ENCODE assay signal across 9 mouse cellular contexts in the genomic region with DNA sequence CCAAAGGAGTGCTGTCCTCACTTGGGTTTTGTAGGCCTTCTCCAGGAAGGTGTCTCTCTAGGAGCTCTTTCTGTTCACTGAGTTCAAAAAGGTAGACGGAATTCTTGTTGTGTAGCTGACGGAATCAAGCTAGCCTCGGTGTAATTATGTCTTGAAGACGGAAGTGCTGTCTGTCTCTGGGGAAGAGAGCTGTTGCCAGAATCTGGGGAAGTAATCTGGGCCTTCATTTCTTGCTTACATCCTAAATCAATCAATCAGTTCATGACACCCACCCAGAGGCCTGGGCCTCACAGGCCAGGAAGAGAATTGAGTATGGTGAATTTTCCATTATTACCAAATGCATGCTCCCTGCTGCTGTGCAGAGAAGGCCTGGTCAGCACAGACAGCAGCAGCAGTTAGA. TPM values are rescaled to one million over a fixed set of nuclear protein-coding genes. Genes with fewer than 3 reads are reported as not detected.
DNase-seq lines count a peak whose midpoint lies in the region; ATAC-seq and TF ChIP-seq lines count a peak whose summit lies in the region.
"Had no signal": no experiment of that assay in that cellular context is flagged by ENCODE, and none has a peak within 500 bp of the region (broad histone marks: within the 10 kb centered on the region; RNA-seq: fewer than 3 reads in every experiment).

No protein-coding gene starts in this region.

- no peaks in the 10 kb centered on the region for H3K36me3 ChIP-seq in kidney, embryonic 14.5 days (ENCODE audit: control insufficient read depth, insufficient read depth, low read length)
- H3K36me3 ChIP-seq in forebrain, embryonic 14.5 days (ENCODE audit: control insufficient read depth, insufficient read depth, low read length): no peaks in the 10 kb centered on the region
- no peaks in the 10 kb centered on the region for H3K36me3 ChIP-seq in myocyte (ENCODE audit: control insufficient read depth, insufficient read depth)

- no peaks in the 10 kb centered on the region for H3K27me3 ChIP-seq in kidney, embryonic 14.5 days (ENCODE audit: control insufficient read depth, insufficient read depth, low read length)
- H3K27me3 ChIP-seq in forebrain, embryonic 14.5 days (replicated peaks; ENCODE audit: control insufficient read depth, insufficient read depth, low read length): no peaks in the 10 kb centered on the region
- no peaks in the 10 kb centered on the region for H3K27me3 ChIP-seq in myocyte (ENCODE audit: control insufficient read depth, insufficient read depth, insufficient read length)

- H3K27ac ChIP-seq in kidney, embryonic 14.5 days (ENCODE audit: low read depth, low read length): peak overlapping the region; percentile 97; the same call in 1 of the 2 replicates
- no peak overlapping the region; the same call in 1 of the 2 replicates for H3K27ac ChIP-seq in forebrain, embryonic 14.5 days (ENCODE audit: low read depth, low read length)

- peaks cover 41% of the 10 kb centered on the region for H3K4me1 ChIP-seq in kidney, embryonic 14.5 days (ENCODE audit: control insufficient read depth, insufficient read depth, low read length)
- peaks cover 31% of the 10 kb centered on the region for H3K4me1 ChIP-seq in forebrain, embryonic 14.5 days (ENCODE audit: control insufficient read depth, insufficient read depth, low read length)

- intact Hi-C loops in left cerebral cortex, postnatal 25 days (cut with DNase I): no loop called here

- ATAC-seq in kidney, embryonic 14.5 days (ENCODE audit: low FRiP score, low TSS enrichment): no peak
- no peak for ATAC-seq in forebrain, embryonic 14.5 days
- ATAC-seq in megakaryocyte progenitor cell, adult 5-6 weeks (replicated peaks; ENCODE audit: poor library complexity): no peak

- no peak overlapping the region for H3ac ChIP-seq in myocyte (ENCODE audit: control insufficient read depth, insufficient read length)

- peaks cover 66% of the 10 kb centered on the region for H3K79me2 ChIP-seq in myocyte (ENCODE audit: control insufficient read depth, insufficient read depth)

- H3K9me3 ChIP-seq in kidney, embryonic 14.5 days (ENCODE audit: control insufficient read depth, low read length): no peaks in the 10 kb centered on the region
- H3K9me3 ChIP-seq in forebrain, embryonic 14.5 days (replicated peaks; ENCODE audit: control insufficient read depth, low read length): no peaks in the 10 kb centered on the region

- H3K4me2 ChIP-seq in kidney, embryonic 14.5 days (replicated peaks; ENCODE audit: low read depth, low read length): peak overlapping the region; percentile 62
- H3K4me2 ChIP-seq in forebrain, embryonic 14.5 days (ENCODE audit: low read length): peak overlapping the region; percentile 85
- peak overlapping the region; percentile 86 for H3K4me2 ChIP-seq in myocyte (ENCODE audit: low read depth)

- TF ChIP-seq POLR2A in myocyte (IDR thresholded peaks at IDR 0.05; ENCODE audit: insufficient read length, low read depth): no peak

- H3K9ac ChIP-seq in kidney, embryonic 14.5 days (ENCODE audit: low read depth, low read length): peak overlapping the region; percentile 100
- H3K9ac ChIP-seq in forebrain, embryonic 14.5 days (ENCODE audit: low read length): peak overlapping the region; percentile 83

- DNase-seq in kidney, postnatal 4 days: no peak
- no peak for DNase-seq in forebrain, embryonic 14.5 days (ENCODE audit: low spot score)
- peak; percentile 30 for DNase-seq in kidney, postnatal 14 days
- no peak for DNase-seq in urinary bladder, postnatal 25 days (ENCODE audit: low spot score)
- DNase-seq in left cerebral cortex, postnatal 25 days (ENCODE audit: low spot score in 2 of 2): no peak

- peak overlapping the region; percentile 90 for H3K4me3 ChIP-seq in kidney, embryonic 14.5 days (ENCODE audit: low read length)
- H3K4me3 ChIP-seq in forebrain, embryonic 14.5 days (ENCODE audit: low read depth, low read length): peak overlapping the region; percentile 57
- H3K4me3 ChIP-seq in myocyte: peak overlapping the region; percentile 89

- WGBS in kidney, embryonic 14.5 days: 1% methylated on average over 4 of the region's 4 CpGs
- 5% methylated on average over 4 of the region's 4 CpGs for WGBS in forebrain, embryonic 14.5 days

TF ChIP-seq in myocyte, 11 proteins besides CTCF, POLR2A, EP300 and RAD21:
- no peak for TF ChIP-seq MAX (IDR thresholded peaks at IDR 0.05; ENCODE audit: low read depth)
- TF ChIP-seq REST (IDR thresholded peaks at IDR 0.05; ENCODE audit: insufficient read depth, insufficient read length): no peak
- no peak for TF ChIP-seq TCF12 (IDR thresholded peaks at IDR 0.05; ENCODE audit: insufficient read depth, poor library complexity, severe bottlenecking)
- no peak for TF ChIP-seq TCF3 (IDR thresholded peaks at IDR 0.05; ENCODE audit: insufficient read length, low read depth)
- TF ChIP-seq CEBPB (IDR thresholded peaks at IDR 0.05; ENCODE audit: insufficient read depth, poor library complexity, severe bottlenecking): 0 out of 2 replicates have a peak, but pooled peaks have one; percentile 1
- TF ChIP-seq SRF (IDR thresholded peaks at IDR 0.05; ENCODE audit: control insufficient read depth, insufficient read length, low read depth): no peak

RNA-seq across cellular contexts. Expression of gene Qrfp, which starts 48.8 kb away (rescaled TPM):
- 0.09 TPM in 1 of 2 replicates, not detected in the other for polyA plus RNA-seq in kidney, embryonic 14.5 days (2014; fragmentation: Nextera tagmentation; extraction: Ambion mirVana)
- polyA plus RNA-seq in forebrain, embryonic 14.5 days (2014; fragmentation: Nextera tagmentation; extraction: Ambion mirVana): 0.11 and 0.19 TPM in 2 replicates
- polyA plus RNA-seq in myocyte (2012; fragmentation: generic; extraction: Trizol): 1.5 TPM
- not detected for total RNA-seq in left cerebral cortex, postnatal 25 days (2021)
- not detected in 2 replicates for total RNA-seq in megakaryocyte progenitor cell, adult 5-6 weeks (2015)
- total RNA-seq in megakaryocyte progenitor cell, adult 5-6 weeks (2017): not detected in 2 replicates
- total RNA-seq: ES-E14 had no signal
